Mouse (Mus musculus) B cell, adult 62 days (primary cell): ENCODE measurements around the gene Btla. TPM values are rescaled to one million over a fixed set of nuclear protein-coding genes. Genes with fewer than 3 reads are reported as not detected.

Experiments used
- total RNA-seq: library from RNA; stranded (reverse); gene quantifications from 4 replicates; pipeline ENCODE4 v1.2.4, GENCODE M21; 2023

Btla gene
- total RNA-seq, result 240 to 295 TPM (median 270 TPM) in 4 replicates

GRCm38 (mm10) chr16:45223648-45224388 is at the start of gene Btla:
Gene Btla (plus strand): TSS chr16:45224315.

Other genes starting within 250 kb of the Btla start
- 0.14 to 0.38 TPM in 2 of 4 replicates, not detected in the others for gene Ccdc80, start 130.9 kb upstream of the Btla start, total RNA-seq
- gene Slc35a5, start 65.6 kb upstream of the Btla start, total RNA-seq, result 19.6 to 30.0 TPM (median 21.6 TPM) in 4 replicates
- 41.0 to 45.9 TPM (median 44.2 TPM) in 4 replicates for gene Atg3, start 65.5 kb upstream of the Btla start, total RNA-seq
- 26.4 to 50.2 TPM (median 38.3 TPM) in 4 replicates for gene Cd200, start 184.7 kb downstream of the Btla start, total RNA-seq